Mouse (Mus musculus) mammary gland, adult 2 months (tissue): Measurements from ENCODE around the gene Dact1. TPM values are rescaled to one million over a fixed set of nuclear protein-coding genes. Genes with fewer than 3 reads are reported as not detected.

ENCODE experiments used
- polyA plus RNA-seq: library from polyadenylated mRNA; depleted of rRNA; stranded (reverse); fragments of >200 nt; gene quantifications from 2 replicates; pipeline ENCODE4 v1.2.3, GENCODE M21; 2012; ENCODE audit warnings: low replicate concordance; rRNA removed

Dact1 gene
- polyA plus RNA-seq = 6.9 and 9.7 TPM in 2 replicates

DNA sequence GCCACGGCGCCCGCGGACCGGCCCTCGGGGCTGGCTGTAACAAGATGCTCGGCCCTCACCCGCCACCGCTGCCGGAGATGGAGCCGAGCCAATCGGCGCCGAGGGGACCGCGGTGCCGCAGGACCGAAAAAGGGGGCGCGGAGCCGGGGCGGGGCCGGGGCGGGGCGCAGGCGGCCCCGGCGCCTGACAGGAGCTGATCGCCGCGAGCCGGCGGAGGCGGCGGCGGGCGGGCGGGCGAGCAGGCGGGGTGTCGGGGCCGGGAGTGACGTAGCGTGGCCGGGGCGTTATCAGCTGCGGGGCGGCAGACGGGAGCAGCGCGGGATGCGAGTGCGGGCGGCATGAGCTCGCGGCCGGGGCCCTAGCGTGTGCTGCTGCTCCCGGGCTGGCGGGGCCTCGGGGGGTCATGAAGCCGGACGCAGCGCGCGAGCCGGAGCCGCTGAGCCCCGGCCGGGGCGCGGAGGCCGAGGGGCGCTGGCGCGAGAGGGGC, at the start of gene Dact1:
TSS of gene Dact1 (plus strand) at position 304 of the 487 bp plus-strand sequence.

Other genes with a start within 250 kb of the Dact1 start
- not detected in 2 replicates for gene Tomm20l, start 198.5 kb upstream of the Dact1 start, polyA plus RNA-seq
- 9.4 and 11.7 TPM in 2 replicates for gene Timm9, start 173.2 kb upstream of the Dact1 start, polyA plus RNA-seq
- gene 2700049A03Rik, start 173.0 kb upstream of the Dact1 start, polyA plus RNA-seq = 1.8 and 2.8 TPM in 2 replicates